Mouse (Mus musculus) limb, embryonic 10.5 days (tissue): ENCODE measurements around the gene Src. TPM values are rescaled to one million over a fixed set of nuclear protein-coding genes. Genes with fewer than 3 reads are reported as not detected.
A peak's percentile ranks its signal among the peaks of the same experiment; 100 is the strongest.

ENCODE experiments used
- DNase-seq: peaks from one replicate; pipeline ENCODE4 v3.0.0-alpha.2; 2017; ENCODE audit warnings: low spot score
- H3K27ac ChIP-seq: fragments of 300-500 bp; sonication (generic); 2 replicates; pipeline ENCODE4 v1.5.1; 2016; ENCODE audit warnings: mild to moderate bottlenecking
- H3K27me3 ChIP-seq: fragments of 300-500 bp; sonication (generic); 2 replicates; pipeline ENCODE4 v1.6.1; 2016; ENCODE audit warnings: low read depth, mild to moderate bottlenecking; ENCODE audit not compliant: poor library complexity, severe bottlenecking
- H3K36me3 ChIP-seq: fragments of 300-500 bp; sonication (generic); 2 replicates; pipeline ENCODE4 v1.6.1; 2016; ENCODE audit warnings: mild to moderate bottlenecking, moderate library complexity
- H3K4me1 ChIP-seq: fragments of 300-500 bp; sonication (generic); 2 replicates; pipeline ENCODE4 v1.6.1; 2016
- H3K4me3 ChIP-seq: fragments of 300-500 bp; sonication (generic); 2 replicates; pipeline ENCODE4 v1.5.1; 2016; ENCODE audit warnings: mild to moderate bottlenecking, moderate library complexity
- H3K9me3 ChIP-seq: fragments of 300-500 bp; sonication (generic); replicated peaks from 2 replicates; pipeline ENCODE4 v1.6.1; 2016; ENCODE audit warnings: mild to moderate bottlenecking
- WGBS: fragments of 180-500 bp; shearing (Covaris S2); methylation state at CpG from one replicate; pipeline ENCODE4 v1.1.7; 2016; 5-methylcytosine and 5-hydroxymethylcytosine counted together
- polyA plus RNA-seq: library from polyadenylated mRNA; unstranded; fragments of >200 nt; fragmentation: Nextera tagmentation; extraction: Ambion mirVana; gene quantifications from 2 replicates; pipeline ENCODE4 v1.2.1, GENCODE M21; 2016

The Src gene
- polyA plus RNA-seq, 1 experiment from 2014 or later: 26.2 TPM

DNA sequence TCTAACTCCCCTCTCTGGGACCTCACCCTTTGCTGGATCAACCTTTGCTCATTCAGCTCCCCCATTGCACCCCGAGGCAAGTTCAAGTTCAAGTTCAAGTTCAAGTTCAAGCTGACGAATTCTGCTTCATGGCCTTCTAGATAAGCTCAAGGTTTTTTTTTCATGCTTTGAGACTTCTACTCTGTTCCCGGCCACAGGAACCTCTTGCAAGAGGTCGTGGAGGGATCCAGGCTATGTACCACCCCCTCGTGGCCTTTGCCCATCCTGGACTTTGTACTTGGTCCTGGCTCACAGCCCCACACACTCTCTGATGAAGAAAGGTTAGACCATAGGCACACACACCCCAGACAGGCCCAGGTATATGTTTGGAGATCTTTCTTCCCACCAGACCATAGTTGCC, 90.9 kb downstream of the Src start:
- H3K27me3 ChIP-seq: peaks cover 18% of the 10 kb centered on the region; the same call in 1 of the 2 replicates
- DNase-seq: no peak
- H3K4me3 ChIP-seq: no peak overlapping the region
- H3K27ac ChIP-seq: no peak overlapping the region
- peaks cover 69% of the 10 kb centered on the region for H3K4me1 ChIP-seq
- 89% methylated on average over 5 of the region's 5 CpGs for WGBS
- H3K9me3 ChIP-seq: no peaks in the 10 kb centered on the region
- no peaks in the 10 kb centered on the region for H3K36me3 ChIP-seq

DNA sequence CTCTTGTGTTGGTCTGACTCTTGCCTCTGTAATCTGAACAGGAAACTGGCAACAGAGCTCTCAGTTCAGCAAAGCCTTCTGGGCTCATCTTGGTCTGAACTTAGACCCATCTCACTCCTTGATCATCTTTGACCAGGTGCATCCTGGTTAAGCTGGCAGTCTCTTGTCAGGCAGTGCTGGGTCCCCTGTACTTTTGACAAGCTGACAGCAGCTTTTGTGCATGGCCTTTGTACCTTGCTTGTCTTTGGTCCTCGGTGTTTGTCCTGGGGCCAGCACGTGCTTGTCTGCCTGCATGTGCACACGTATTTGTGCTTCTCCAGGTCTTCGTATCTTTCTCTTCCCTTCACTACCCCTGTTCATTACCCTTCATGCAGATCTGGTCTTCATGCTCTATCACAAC, 91.8 kb downstream of the Src start:
- Histone ChIP-seq H3K27ac (no peak overlapping the region), H3K4me3 (no peak overlapping the region), H3K9me3 (no peaks in the 10 kb centered on the region), H3K27me3 (peaks cover 18% of the 10 kb centered on the region; the same call in 1 of the 2 replicates), H3K36me3 (no peaks in the 10 kb centered on the region), H3K4me1 (peaks cover 72% of the 10 kb centered on the region)
- 85% methylated on average over 4 of the region's 4 CpGs for WGBS
- no peak for DNase-seq

DNA sequence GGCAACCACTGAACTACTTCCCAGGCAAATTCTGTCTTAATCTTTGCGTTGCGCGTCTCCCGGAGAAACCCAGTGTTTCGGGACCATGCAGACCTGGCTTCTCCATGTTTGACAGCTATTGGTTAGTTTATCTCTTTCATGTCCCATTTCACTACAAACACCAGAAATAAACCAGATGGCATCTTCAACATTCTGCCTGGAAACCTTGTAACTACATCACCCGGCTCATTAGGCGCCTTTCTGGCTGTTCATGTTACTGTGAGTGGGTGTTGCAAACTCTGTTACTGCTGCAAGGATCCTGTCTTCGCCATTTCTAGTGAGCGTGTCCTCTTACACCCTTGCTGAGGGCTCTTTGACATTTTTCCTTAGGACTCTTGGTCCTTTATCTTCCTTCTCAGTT, 94.6 kb downstream of the Src start:
- H3K4me3 ChIP-seq: no peak overlapping the region
- H3K27ac ChIP-seq: peak overlapping the region; percentile 83
- 0 out of 2 replicates have a peak, but pooled peaks cover 7% of the 10 kb centered on the region for H3K27me3 ChIP-seq
- 89% methylated on average over 9 of the region's 9 CpGs for WGBS
- H3K9me3 ChIP-seq: no peaks in the 10 kb centered on the region
- H3K36me3 ChIP-seq: no peaks in the 10 kb centered on the region
- no peak for DNase-seq
- H3K4me1 ChIP-seq: peaks cover 60% of the 10 kb centered on the region

DNA sequence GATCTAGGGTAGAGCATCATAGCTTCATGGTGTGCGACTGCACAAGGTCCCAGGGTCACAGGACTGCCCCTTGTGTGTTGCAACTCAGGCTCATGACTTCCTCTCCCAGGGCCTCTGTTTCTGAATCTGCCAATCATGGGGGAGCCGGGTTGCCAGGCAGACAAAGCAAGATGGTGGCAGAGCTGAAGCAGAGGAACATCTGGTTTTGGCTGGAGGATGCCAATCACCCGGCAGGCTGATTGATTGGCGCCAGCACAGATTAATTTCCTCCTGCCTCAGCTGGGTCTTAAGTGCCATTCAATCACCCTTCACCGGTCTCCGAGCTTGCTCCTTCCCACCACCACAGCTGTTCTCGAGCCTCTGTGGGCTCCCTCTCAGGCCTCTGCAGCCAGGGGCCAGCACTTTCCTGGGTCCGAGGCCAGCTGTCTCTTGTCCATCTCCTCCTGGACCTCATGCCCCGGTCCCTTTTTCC, 95.5 kb downstream of the Src start:
- WGBS: 22% methylated on average over 9 of the region's 9 CpGs
- no peak overlapping the region for H3K4me3 ChIP-seq
- H3K4me1 ChIP-seq: peaks cover 69% of the 10 kb centered on the region

DNA sequence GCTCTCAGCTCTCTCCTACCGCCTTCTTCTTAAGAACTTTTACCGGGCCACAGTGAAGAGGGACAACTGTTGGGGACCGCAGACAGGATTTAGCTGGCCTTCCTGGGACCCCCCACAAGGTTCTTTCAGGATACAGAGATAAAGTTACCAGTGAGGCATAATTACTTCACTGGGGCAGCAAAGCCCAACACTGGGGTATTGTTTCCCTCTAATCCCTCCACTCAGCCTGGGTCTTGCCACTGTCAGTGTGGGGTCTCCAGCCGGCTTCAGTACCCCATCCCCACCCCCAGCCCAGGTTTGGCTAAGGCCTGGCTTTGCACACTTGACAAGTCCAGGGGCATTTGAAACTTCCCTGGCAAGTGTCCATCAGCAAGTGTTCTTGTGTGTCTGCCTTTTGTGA, 96.1 kb downstream of the Src start:
- Histone ChIP-seq H3K36me3 (no peaks in the 10 kb centered on the region), H3K9me3 (no peaks in the 10 kb centered on the region), H3K27ac (peak overlapping the region; percentile 83), H3K4me3 (no peak overlapping the region), H3K4me1 (peaks cover 75% of the 10 kb centered on the region), H3K27me3 (0 out of 2 replicates have a peak, but pooled peaks cover 2% of the 10 kb centered on the region)
- 21% methylated on average over 4 of the region's 4 CpGs for WGBS
- no peak for DNase-seq

More for the DNA sequence above, 95.5 kb downstream of the Src start:
- H3K9me3 ChIP-seq: no peaks in the 10 kb centered on the region
- H3K36me3 ChIP-seq: no peaks in the 10 kb centered on the region
- peak; percentile 69 for DNase-seq
- H3K27ac ChIP-seq: peak overlapping the region; percentile 83
- 0 out of 2 replicates have a peak, but pooled peaks cover 6% of the 10 kb centered on the region for H3K27me3 ChIP-seq

DNA sequence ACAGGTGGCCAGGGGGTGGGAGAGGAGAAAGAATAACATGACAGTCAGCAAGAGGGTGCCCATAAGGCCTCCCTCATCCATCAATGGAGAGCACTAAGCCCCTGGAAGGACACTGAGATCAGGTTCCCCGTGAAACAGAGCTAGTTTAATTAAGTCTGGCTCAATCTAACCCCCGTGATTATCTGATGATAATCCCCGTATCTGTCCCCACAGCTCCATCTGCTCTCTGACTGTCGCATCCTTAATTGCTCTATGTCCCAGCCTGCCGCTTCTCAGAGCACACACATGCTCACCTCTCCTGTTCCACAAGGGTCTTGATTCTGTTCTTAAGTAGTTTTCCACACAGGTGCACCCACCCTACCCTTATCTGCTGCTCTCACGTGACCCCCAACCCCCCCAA, 99.3 kb downstream of the Src start:
- Histone ChIP-seq H3K4me3 (no peak overlapping the region), H3K27me3 (no peaks in the 10 kb centered on the region), H3K36me3 (no peaks in the 10 kb centered on the region), H3K27ac (peak overlapping the region; percentile 71; the same call in 1 of the 2 replicates), H3K9me3 (no peaks in the 10 kb centered on the region), H3K4me1 (peaks cover 71% of the 10 kb centered on the region)
- 75% methylated on average over 6 of the region's 6 CpGs for WGBS
- DNase-seq: no peak

DNA sequence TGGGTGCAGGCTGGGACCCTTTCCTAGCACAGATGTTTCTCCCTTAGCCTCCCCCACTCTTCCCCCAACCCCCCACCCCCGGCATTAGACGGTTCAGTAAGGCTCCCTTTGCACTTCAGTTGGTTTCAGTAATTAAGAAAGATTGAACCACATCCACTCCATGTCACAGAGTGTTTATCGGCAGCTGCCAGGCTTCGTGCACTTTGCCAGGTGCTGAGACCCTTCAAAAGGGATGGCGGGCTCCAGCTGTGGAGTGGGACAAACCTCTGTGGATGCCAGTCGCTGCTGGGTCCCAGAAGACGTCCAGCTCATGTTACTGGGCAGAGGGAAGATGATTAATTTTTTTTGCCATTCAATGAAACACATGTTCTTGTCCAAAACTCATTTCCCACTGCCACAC, 100.2 kb downstream of the Src start:
- no peaks in the 10 kb centered on the region for H3K9me3 ChIP-seq
- WGBS: 51% methylated on average over 7 of the region's 7 CpGs
- H3K27me3 ChIP-seq: no peaks in the 10 kb centered on the region
- no peak overlapping the region for H3K4me3 ChIP-seq
- no peaks in the 10 kb centered on the region for H3K36me3 ChIP-seq
- H3K4me1 ChIP-seq: peaks cover 62% of the 10 kb centered on the region
- H3K27ac ChIP-seq: peak overlapping the region; percentile 71
- DNase-seq: no peak

DNA sequence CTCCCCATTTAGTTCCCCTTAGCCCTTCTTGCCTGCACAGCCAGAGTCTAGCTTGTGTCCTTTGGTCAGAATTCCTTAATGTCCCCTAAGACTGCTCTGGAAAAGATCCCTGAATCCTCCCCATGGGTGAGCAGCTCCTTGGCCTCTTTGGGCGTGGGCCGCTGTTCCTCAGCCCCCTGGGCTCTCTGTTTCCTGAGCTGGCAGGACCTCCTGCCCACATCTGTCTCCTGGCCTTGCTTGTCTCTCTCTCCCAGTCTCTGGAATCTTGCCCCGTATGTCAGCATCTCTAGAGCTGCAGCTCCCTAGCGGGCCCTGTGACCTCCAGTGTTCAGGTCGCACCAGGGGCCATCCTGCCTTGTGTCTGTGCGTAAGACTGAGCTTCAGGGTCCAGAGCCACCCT, 101.2 kb downstream of the Src start:
- H3K27ac ChIP-seq: peak overlapping the region; percentile 71

DNA sequence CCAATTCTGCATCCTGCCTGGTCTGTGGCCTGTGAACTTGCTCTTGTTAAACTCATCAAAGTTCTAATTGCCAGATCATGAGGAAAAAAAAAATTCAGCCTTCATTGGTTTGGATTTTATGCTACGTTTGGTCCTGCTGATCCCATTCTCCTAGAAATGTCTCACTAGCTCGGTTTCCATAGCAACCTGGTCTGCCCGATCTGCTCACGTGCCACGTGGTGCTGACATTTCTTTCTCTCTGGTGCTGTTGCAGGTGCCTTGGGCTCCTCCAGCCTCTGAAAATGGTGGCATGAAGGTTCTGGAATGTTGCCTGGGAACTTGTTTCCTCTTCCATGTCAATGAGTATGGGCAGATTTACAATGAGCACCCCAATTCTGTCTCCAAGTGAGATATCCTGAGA, 102.3 kb downstream of the Src start:
- H3K27ac ChIP-seq: no peak overlapping the region
- no peaks in the 10 kb centered on the region for H3K9me3 ChIP-seq
- H3K36me3 ChIP-seq: no peaks in the 10 kb centered on the region
- 48% methylated on average over 5 of the region's 5 CpGs for WGBS
- H3K4me3 ChIP-seq: no peak overlapping the region
- H3K27me3 ChIP-seq: no peaks in the 10 kb centered on the region
- H3K4me1 ChIP-seq: peaks cover 49% of the 10 kb centered on the region
- DNase-seq: no peak

More for the DNA sequence above, 101.2 kb downstream of the Src start:
- Histone ChIP-seq H3K4me3 (no peak overlapping the region), H3K9me3 (no peaks in the 10 kb centered on the region), H3K27me3 (no peaks in the 10 kb centered on the region), H3K4me1 (peaks cover 52% of the 10 kb centered on the region), H3K36me3 (no peaks in the 10 kb centered on the region)
- no peak for DNase-seq
- WGBS: 51% methylated on average over 6 of the region's 6 CpGs

Other genes with a start within 250 kb of the Src start
- gene Rbl1, start 213.9 kb upstream of the Src start, polyA plus RNA-seq: 16.6 and 23.8 TPM in 2 replicates
- gene Rpn2, start 139.4 kb upstream of the Src start, polyA plus RNA-seq: 284 and 290 TPM in 2 replicates
- gene Mroh8, start 138.9 kb upstream of the Src start, polyA plus RNA-seq: 0.58 and 0.66 TPM in 2 replicates
- not detected in 2 replicates for gene Ghrh, start 70.9 kb upstream of the Src start, polyA plus RNA-seq
- 70.0 and 70.9 TPM in 2 replicates for gene Manbal, start 50.9 kb upstream of the Src start, polyA plus RNA-seq
- gene Nnat, start 141.6 kb downstream of the Src start, polyA plus RNA-seq: 2,112 and 2,427 TPM in 2 replicates
- gene Blcap, start 152.8 kb downstream of the Src start, polyA plus RNA-seq: 58.0 and 66.9 TPM in 2 replicates